Mouse (Mus musculus): ENCODE measurements around the gene Kif5a.

- no peak for TF ChIP-seq CTCF (IDR thresholded peaks at IDR 0.05; ENCODE audit: low read depth)
- TF ChIP-seq EP300 (IDR thresholded peaks at IDR 0.05; ENCODE audit: low read depth) = no peak
Measured at GRCm38 (mm10) chr10:127227163-127227562, 36.0 kb downstream of the Kif5a start.

Measured in liver, embryonic 14.5 days (tissue).